Mouse (Mus musculus): ENCODE measurements around the gene Ralgps1.
A peak's percentile ranks its signal among the peaks of the same experiment; 100 is the strongest.

Gene Ralgps1

GRCm38 (mm10) chr2:33244880-33245279 is 126.4 kb downstream of the Ralgps1 start:
- DNase-seq (ENCODE audit: low spot score in 2 of 2), result no peak

- no peak for DNase-seq (ENCODE audit: low spot score in 2 of 2)
Observed at GRCm38 (mm10) chr2:33237581-33237980, 133.7 kb downstream of the Ralgps1 start.

GRCm38 (mm10) chr2:33234848-33235247 is 136.4 kb downstream of the Ralgps1 start:
- DNase-seq (ENCODE audit: low spot score in 2 of 2), result no peak

- DNase-seq (ENCODE audit: low spot score in 2 of 2), result no peak
Observed at GRCm38 (mm10) chr2:33233856-33234255, 137.4 kb downstream of the Ralgps1 start.

- no peak for DNase-seq (ENCODE audit: low spot score in 2 of 2)
Observed at GRCm38 (mm10) chr2:33232782-33233570, 138.3 kb downstream of the Ralgps1 start.

GRCm38 (mm10) chr2:33231788-33232187 is 139.5 kb downstream of the Ralgps1 start:
- DNase-seq (ENCODE audit: low spot score in 2 of 2), result no peak

GRCm38 (mm10) chr2:33230701-33231100 is 140.6 kb downstream of the Ralgps1 start:
- DNase-seq (ENCODE audit: low spot score in 2 of 2), result no peak

GRCm38 (mm10) chr2:33228551-33228950 is 142.7 kb downstream of the Ralgps1 start:
- peak in 1 of 2 experiments; percentile 48 for DNase-seq (ENCODE audit: low spot score in 2 of 2)

GRCm38 (mm10) chr2:33228077-33228476 is 143.2 kb downstream of the Ralgps1 start:
- DNase-seq (ENCODE audit: low spot score in 2 of 2), result no peak

- DNase-seq (ENCODE audit: low spot score in 2 of 2), result no peak
Observed at GRCm38 (mm10) chr2:33225921-33226320, 145.4 kb downstream of the Ralgps1 start.

- no peak for DNase-seq (ENCODE audit: low spot score in 2 of 2)
Observed at GRCm38 (mm10) chr2:33223656-33224358, 147.5 kb downstream of the Ralgps1 start.

GRCm38 (mm10) chr2:33222480-33222879 is 148.8 kb downstream of the Ralgps1 start:
- DNase-seq (ENCODE audit: low spot score in 2 of 2), result no peak

GRCm38 (mm10) chr2:33221339-33221900 is 149.9 kb downstream of the Ralgps1 start:
- no peak for DNase-seq (ENCODE audit: low spot score in 2 of 2)

GRCm38 (mm10) chr2:33220674-33221338 is 150.5 kb downstream of the Ralgps1 start:
- DNase-seq (ENCODE audit: low spot score in 2 of 2), result no peak

- no peak for DNase-seq (ENCODE audit: low spot score in 2 of 2)
Observed at GRCm38 (mm10) chr2:33220246-33220645, 151.0 kb downstream of the Ralgps1 start.

- DNase-seq (ENCODE audit: low spot score in 2 of 2), result no peak
Observed at GRCm38 (mm10) chr2:33219637-33220036, 151.6 kb downstream of the Ralgps1 start.

- DNase-seq (ENCODE audit: low spot score in 2 of 2), result no peak
Observed at GRCm38 (mm10) chr2:33218903-33219625, 152.2 kb downstream of the Ralgps1 start.

GRCm38 (mm10) chr2:33217425-33217794 is 153.9 kb downstream of the Ralgps1 start:
- DNase-seq (ENCODE audit: low spot score in 2 of 2), result no peak

GRCm38 (mm10) chr2:33216645-33217424 is 154.5 kb downstream of the Ralgps1 start:
- no peak for DNase-seq (ENCODE audit: low spot score in 2 of 2)

GRCm38 (mm10) chr2:33215700-33216509 is 155.4 kb downstream of the Ralgps1 start, which contains the start of gene Angptl2:
Gene Angptl2 (plus strand): TSS chr2:33216069.
- DNase-seq (ENCODE audit: low spot score in 2 of 2), result peak; percentile 85 to 86
